Mouse (Mus musculus): ENCODE measurements around the gene Cdh15. TPM values are rescaled to one million over a fixed set of nuclear protein-coding genes. Genes with fewer than 3 reads are reported as not detected.

The Cdh15 gene
- polyA plus RNA-seq, 2 experiments: 23.6 to 27.1 TPM

- 88% methylated on average over 8 of the region's 8 CpGs for WGBS
Observed at GRCm38 (mm10) chr8:122901892-122902515, 54.2 kb downstream of the Cdh15 start.

GRCm38 (mm10) chr8:122902581-122902980 lies 54.8 kb downstream of the Cdh15 start:
- H3K27me3 ChIP-seq (ENCODE audit: control insufficient read depth, insufficient read depth, low read length): no peaks in the 10 kb centered on the region
- H3K27ac ChIP-seq (replicated peaks; ENCODE audit: low read depth, low read length): no peak overlapping the region
- no peak overlapping the region for H3K9ac ChIP-seq (ENCODE audit: low read depth, low read length, severe bottlenecking)
- no peak overlapping the region for H3K4me2 ChIP-seq (replicated peaks; ENCODE audit: low read depth, low read length, severe bottlenecking)
- ATAC-seq (ENCODE audit: low FRiP score, low read depth): no peak
- H3K4me3 ChIP-seq (replicated peaks; ENCODE audit: low read length): no peak overlapping the region
- no peak for TF ChIP-seq POLR2A (IDR thresholded peaks at IDR 0.05; ENCODE audit: borderline replicate concordance, extremely low read depth, insufficient read depth, insufficient read length)
- DNase-seq (ENCODE audit: low spot score): no peak
- no peaks in the 10 kb centered on the region for H3K9me3 ChIP-seq (ENCODE audit: control insufficient read depth, low read length)
- peaks cover 6% of the 10 kb centered on the region for H3K4me1 ChIP-seq (ENCODE audit: control insufficient read depth, insufficient read depth, low read length)
- H3K36me3 ChIP-seq (ENCODE audit: control insufficient read depth, insufficient read depth, low read length): peaks cover 45% of the 10 kb centered on the region
- 78% methylated on average over 3 of the region's 3 CpGs for WGBS

More at GRCm38 (mm10) chr8:122901892-122902515, 54.2 kb downstream of the Cdh15 start:
- ATAC-seq (ENCODE audit: low FRiP score, low read depth): no peak
- Histone ChIP-seq H3K4me1 (ENCODE audit: control insufficient read depth, insufficient read depth, low read length) (peaks cover 6% of the 10 kb centered on the region), H3K27ac (replicated peaks; ENCODE audit: low read depth, low read length) (no peak overlapping the region), H3K9me3 (ENCODE audit: control insufficient read depth, low read length) (no peaks in the 10 kb centered on the region), H3K4me2 (replicated peaks; ENCODE audit: low read depth, low read length, severe bottlenecking) (no peak overlapping the region), H3K27me3 (ENCODE audit: control insufficient read depth, insufficient read depth, low read length) (no peaks in the 10 kb centered on the region), H3K36me3 (ENCODE audit: control insufficient read depth, insufficient read depth, low read length) (peaks cover 46% of the 10 kb centered on the region), H3K9ac (ENCODE audit: low read depth, low read length, severe bottlenecking) (no peak overlapping the region), H3K4me3 (replicated peaks; ENCODE audit: low read length) (no peak overlapping the region)
- no peak for TF ChIP-seq POLR2A (IDR thresholded peaks at IDR 0.05; ENCODE audit: borderline replicate concordance, extremely low read depth, insufficient read depth, insufficient read length)
- no peak for DNase-seq (ENCODE audit: low spot score)

GRCm38 (mm10) chr8:122903002-122903401 lies 55.2 kb downstream of the Cdh15 start:
- no peak for TF ChIP-seq POLR2A (IDR thresholded peaks at IDR 0.05; ENCODE audit: borderline replicate concordance, extremely low read depth, insufficient read depth, insufficient read length)
- Histone ChIP-seq H3K9ac (ENCODE audit: low read depth, low read length, severe bottlenecking) (no peak overlapping the region), H3K4me2 (replicated peaks; ENCODE audit: low read depth, low read length, severe bottlenecking) (no peak overlapping the region), H3K4me3 (replicated peaks; ENCODE audit: low read length) (no peak overlapping the region), H3K9me3 (ENCODE audit: control insufficient read depth, low read length) (no peaks in the 10 kb centered on the region), H3K4me1 (ENCODE audit: control insufficient read depth, insufficient read depth, low read length) (peaks cover 6% of the 10 kb centered on the region), H3K36me3 (ENCODE audit: control insufficient read depth, insufficient read depth, low read length) (peaks cover 45% of the 10 kb centered on the region), H3K27ac (replicated peaks; ENCODE audit: low read depth, low read length) (no peak overlapping the region), H3K27me3 (ENCODE audit: control insufficient read depth, insufficient read depth, low read length) (no peaks in the 10 kb centered on the region)
- no peak for DNase-seq (ENCODE audit: low spot score)
- no peak for ATAC-seq (ENCODE audit: low FRiP score, low read depth)
- WGBS: 87% methylated on average over 5 of the region's 5 CpGs

DNA sequence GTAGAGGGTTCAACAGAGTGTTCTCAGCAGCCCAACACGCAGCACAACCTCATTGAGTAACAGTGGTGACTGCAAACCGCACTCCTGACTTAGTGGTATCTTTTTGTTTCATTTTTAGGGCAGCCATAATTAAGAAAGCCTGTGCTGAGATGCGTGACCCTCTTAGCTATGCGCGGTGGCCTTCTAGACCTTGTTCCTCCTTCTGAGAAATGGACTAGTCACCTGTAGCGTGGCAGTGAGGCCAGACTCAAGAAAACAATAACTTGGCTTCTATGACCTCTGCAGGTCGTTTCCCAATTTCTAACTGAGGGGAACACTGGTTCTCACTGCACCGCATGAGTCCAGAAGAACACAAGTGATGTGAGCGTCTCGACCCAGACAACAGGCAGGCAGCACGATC lies 56.7 kb downstream of the Cdh15 start:
- TF ChIP-seq POLR2A (IDR thresholded peaks at IDR 0.05; ENCODE audit: borderline replicate concordance, extremely low read depth, insufficient read depth, insufficient read length): no peak
- 92% methylated on average over 11 of the region's 11 CpGs for WGBS
- DNase-seq (ENCODE audit: low spot score) (no peak), ATAC-seq (ENCODE audit: low FRiP score, low read depth) (no peak)
- Histone ChIP-seq H3K4me2 (replicated peaks; ENCODE audit: low read depth, low read length, severe bottlenecking) (no peak overlapping the region), H3K4me1 (ENCODE audit: control insufficient read depth, insufficient read depth, low read length) (peaks cover 6% of the 10 kb centered on the region), H3K4me3 (replicated peaks; ENCODE audit: low read length) (no peak overlapping the region), H3K36me3 (ENCODE audit: control insufficient read depth, insufficient read depth, low read length) (peaks cover 38% of the 10 kb centered on the region), H3K9me3 (ENCODE audit: control insufficient read depth, low read length) (no peaks in the 10 kb centered on the region), H3K27ac (replicated peaks; ENCODE audit: low read depth, low read length) (no peak overlapping the region), H3K9ac (ENCODE audit: low read depth, low read length, severe bottlenecking) (no peak overlapping the region), H3K27me3 (ENCODE audit: control insufficient read depth, insufficient read depth, low read length) (no peaks in the 10 kb centered on the region)

- Histone ChIP-seq H3K9me3 (ENCODE audit: control insufficient read depth, low read length) (no peaks in the 10 kb centered on the region), H3K36me3 (ENCODE audit: control insufficient read depth, insufficient read depth, low read length) (peaks cover 30% of the 10 kb centered on the region), H3K4me1 (ENCODE audit: control insufficient read depth, insufficient read depth, low read length) (peaks cover 6% of the 10 kb centered on the region), H3K4me2 (replicated peaks; ENCODE audit: low read depth, low read length, severe bottlenecking) (no peak overlapping the region), H3K4me3 (replicated peaks; ENCODE audit: low read length) (no peak overlapping the region), H3K27me3 (ENCODE audit: control insufficient read depth, insufficient read depth, low read length) (no peaks in the 10 kb centered on the region), H3K9ac (ENCODE audit: low read depth, low read length, severe bottlenecking) (no peak overlapping the region), H3K27ac (replicated peaks; ENCODE audit: low read depth, low read length) (no peak overlapping the region)
- ATAC-seq (ENCODE audit: low FRiP score, low read depth) (no peak), DNase-seq (ENCODE audit: low spot score) (no peak)
- no peak for TF ChIP-seq POLR2A (IDR thresholded peaks at IDR 0.05; ENCODE audit: borderline replicate concordance, extremely low read depth, insufficient read depth, insufficient read length)
- WGBS: 98% methylated on average over 4 of the region's 4 CpGs
Observed at GRCm38 (mm10) chr8:122905346-122905745, 57.6 kb downstream of the Cdh15 start.

Data from limb, embryonic 14.5 days (tissue).